Mouse (Mus musculus): ENCODE results near the gene Uimc1.

DNA sequence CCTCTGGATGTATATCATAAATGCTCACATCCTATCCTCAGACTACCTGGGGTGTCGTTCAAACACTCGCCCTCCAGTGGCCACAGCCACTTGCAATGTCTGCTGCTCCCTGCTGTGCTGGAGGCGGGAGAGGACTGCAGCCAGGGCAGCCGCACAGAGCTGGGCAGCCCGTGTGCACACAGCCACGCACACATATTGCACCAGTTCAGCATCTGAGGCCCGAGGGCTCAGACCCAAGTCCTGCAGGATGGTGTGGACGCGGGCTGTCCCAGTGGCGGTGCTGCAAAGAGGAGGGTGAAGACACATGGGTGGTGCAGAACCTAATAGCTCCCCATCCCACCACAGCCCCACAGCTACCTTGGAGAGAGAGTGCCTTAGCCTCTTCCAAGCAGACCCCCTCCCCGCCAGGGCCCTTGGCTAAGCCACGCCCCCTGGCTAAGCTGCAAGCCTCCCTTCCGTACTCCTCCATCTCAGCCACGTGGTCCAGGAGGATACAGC lies 88.1 kb downstream of the Uimc1 start:
- no peak for TF ChIP-seq CTCF (IDR thresholded peaks at IDR 0.05; ENCODE audit: extremely low read depth, insufficient read length, insufficient replicate concordance, low read depth, low read length)
- no peak for TF ChIP-seq POLR2A (IDR thresholded peaks at IDR 0.05; ENCODE audit: low read depth, low read length)
